Mouse (Mus musculus) MEL (cell line): Measurements from ENCODE around the gene Olfr308. TPM values are rescaled to one million over a fixed set of nuclear protein-coding genes. Genes with fewer than 3 reads are reported as not detected.
"Not testable (repeated sequence)": the region's sequence is repeated elsewhere in the genome, so short reads cannot be mapped to it uniquely, and the experiment has no call there.

Experiments used
- DNase-seq: peaks from one replicate; pipeline ENCODE4 v3.0.0; 2011; ENCODE audit warnings: low read depth, low spot score
- H3K27ac ChIP-seq: 2 replicates; pipeline ENCODE4 v1.5.1; 2012; ENCODE audit warnings: low read depth, mild to moderate bottlenecking, control low read depth, low read length, moderate library complexity; ENCODE audit not compliant: control insufficient read depth
- H3K27me3 ChIP-seq, 2 experiments: fragments of 150-350 bp in 1 of 2; sonication (generic) in 1 of 2; 2 replicates each; pipeline ENCODE4 v1.6.1; 2012; ENCODE audit warnings: low read length in 2 of 2, mild to moderate bottlenecking in 2 of 2, improper control_type of control experiment in 1 of 2, moderate library complexity in 1 of 2; ENCODE audit not compliant: insufficient read depth in 2 of 2, control insufficient read depth in 1 of 2
- H3K36me3 ChIP-seq, 2 experiments: 2 replicates each; pipeline ENCODE4 v1.6.1; 2012 to 2014; ENCODE audit warnings: low read length in 2 of 2, improper control_type of control experiment in 1 of 2, inconsistent platforms in 1 of 2, mild to moderate bottlenecking in 1 of 2; ENCODE audit not compliant: insufficient read depth in 2 of 2, control insufficient read depth in 1 of 2
- H3K4me1 ChIP-seq, 2 experiments: fragments of 150-350 bp in 1 of 2; sonication (generic) in 1 of 2; 2 replicates each; pipeline ENCODE4 v1.6.1; 2012; ENCODE audit warnings: low read length in 2 of 2, improper control_type of control experiment in 1 of 2, mild to moderate bottlenecking in 1 of 2; ENCODE audit not compliant: insufficient read depth in 2 of 2, control insufficient read depth in 1 of 2
- H3K4me3 ChIP-seq, 2 experiments: fragments of 150-350 bp in 1 of 2; sonication (generic) in 1 of 2; 2 replicates each; pipeline ENCODE4 v1.5.1; 2012; ENCODE audit warnings: low read depth in 2 of 2, low read length in 2 of 2, mild to moderate bottlenecking in 2 of 2, moderate library complexity in 2 of 2, control low read depth in 1 of 2, improper control_type of control experiment in 1 of 2; ENCODE audit not compliant: control insufficient read depth in 1 of 2, insufficient read depth in 1 of 2
- H3K79me2 ChIP-seq: 2 replicates; pipeline ENCODE4 v1.6.1; 2012; ENCODE audit warnings: mild to moderate bottlenecking, low read length, moderate library complexity; ENCODE audit not compliant: control insufficient read depth, poor library complexity, insufficient read depth
- H3K9ac ChIP-seq: 2 replicates; pipeline ENCODE4 v1.6.1; 2012; ENCODE audit warnings: low read depth, mild to moderate bottlenecking, control low read depth, low read length, moderate library complexity; ENCODE audit not compliant: control insufficient read depth, poor library complexity, severe bottlenecking
- H3K9me3 ChIP-seq: fragments of 150-350 bp; sonication (generic); replicated peaks from 2 replicates; pipeline ENCODE4 v1.6.1; 2012; ENCODE audit warnings: mild to moderate bottlenecking, low read length, improper control_type of control experiment, moderate library complexity; ENCODE audit not compliant: insufficient read depth
- BHLHE40 ChIP-seq: IDR thresholded peaks from 2 replicates; pipeline ENCODE4 v1.6.1; 2012; ENCODE audit warnings: low read depth, mild to moderate bottlenecking, inconsistent platforms, low read length, improper control_type of control experiment, borderline replicate concordance
- CHD1 ChIP-seq: IDR thresholded peaks from 2 replicates; pipeline ENCODE4 v1.6.1; 2012; ENCODE audit warnings: low read depth, mild to moderate bottlenecking, inconsistent platforms, low read length, improper control_type of control experiment
- CTCF ChIP-seq, 3 experiments: IDR thresholded peaks in 2 of 3; conservative IDR thresholded peaks in 1 of 3; 2 replicates each; pipeline ENCODE4 v1.5.1; 2011 to 2012; ENCODE audit warnings: low read length in 3 of 3, low read depth in 2 of 3, mild to moderate bottlenecking in 2 of 3, improper control_type of control experiment in 1 of 3, inconsistent platforms in 1 of 3, mixed read lengths in 1 of 3, moderate library complexity in 1 of 3; ENCODE audit not compliant: control insufficient read depth in 1 of 3, insufficient read depth in 1 of 3, poor library complexity in 1 of 3, severe bottlenecking in 1 of 3
- GABPA ChIP-seq: IDR thresholded peaks from 2 replicates; pipeline ENCODE4 v1.6.1; 2012; ENCODE audit warnings: low read depth, mild to moderate bottlenecking, inconsistent platforms, low read length, improper control_type of control experiment, moderate library complexity
- GATA1 ChIP-seq: IDR thresholded peaks from 2 replicates; pipeline ENCODE4 v1.6.1; 2011; ENCODE audit warnings: low read depth, low read length, improper control_type of control experiment
- KAT2A ChIP-seq: conservative IDR thresholded peaks from 2 replicates; pipeline ENCODE4 v1.6.1; 2012; ENCODE audit warnings: low read depth, low read length, improper control_type of control experiment, inconsistent platforms
- MAFK ChIP-seq: IDR thresholded peaks from 2 replicates; pipeline ENCODE4 v1.6.1; 2011; ENCODE audit warnings: low read depth, mild to moderate bottlenecking, low read length, improper control_type of control experiment, borderline replicate concordance
- MAX ChIP-seq: IDR thresholded peaks from 2 replicates; pipeline ENCODE4 v1.6.1; 2011; ENCODE audit warnings: low read length, improper control_type of control experiment
- MEF2A ChIP-seq: IDR thresholded peaks from 2 replicates; pipeline ENCODE4 v1.6.1; 2014; ENCODE audit warnings: low read depth, mild to moderate bottlenecking, inconsistent platforms, low read length, improper control_type of control experiment; ENCODE audit not compliant: poor library complexity, insufficient replicate concordance, severe bottlenecking; ENCODE audit errors: extremely low read depth
- MYC ChIP-seq: IDR thresholded peaks from 2 replicates; pipeline ENCODE4 v1.6.1; 2011; ENCODE audit warnings: low read depth, mild to moderate bottlenecking, low read length, improper control_type of control experiment, moderate library complexity
- NELFE ChIP-seq: IDR thresholded peaks from 2 replicates; pipeline ENCODE4 v1.6.1; 2011; ENCODE audit warnings: low read depth, low read length, improper control_type of control experiment
- POLR2AphosphoS2 ChIP-seq: IDR thresholded peaks from 2 replicates; pipeline ENCODE4 v1.6.1; 2011; ENCODE audit warnings: low read length, improper control_type of control experiment
- RAD21 ChIP-seq: IDR thresholded peaks from 2 replicates; pipeline ENCODE4 v1.6.1; 2011; ENCODE audit warnings: mild to moderate bottlenecking, low read depth, low read length, improper control_type of control experiment
- RCOR1 ChIP-seq: IDR thresholded peaks from 2 replicates; pipeline ENCODE4 v1.6.1; 2012; ENCODE audit warnings: low read depth, mild to moderate bottlenecking, inconsistent platforms, low read length, improper control_type of control experiment
- TCF12 ChIP-seq: IDR thresholded peaks from 2 replicates; pipeline ENCODE4 v1.6.1; 2014; ENCODE audit warnings: low read depth, mild to moderate bottlenecking, inconsistent platforms, low read length, improper control_type of control experiment, moderate library complexity
- UBTF ChIP-seq: IDR thresholded peaks from 2 replicates; pipeline ENCODE4 v1.6.1; 2012; ENCODE audit warnings: low read depth, mild to moderate bottlenecking, inconsistent platforms, low read length, improper control_type of control experiment, moderate library complexity, borderline replicate concordance; ENCODE audit not compliant: insufficient read depth
- USF2 ChIP-seq, 2 experiments: IDR thresholded peaks; 2 replicates each; pipeline ENCODE4 v1.6.1; 2011 to 2012; ENCODE audit warnings: improper control_type of control experiment in 2 of 2, low read length in 2 of 2, borderline replicate concordance in 1 of 2, inconsistent platforms in 1 of 2, low read depth in 1 of 2, mild to moderate bottlenecking in 1 of 2; ENCODE audit not compliant: insufficient read depth in 1 of 2
- ZC3H11A ChIP-seq: IDR thresholded peaks from 2 replicates; pipeline ENCODE4 v1.6.1; 2012; ENCODE audit warnings: low read depth, mild to moderate bottlenecking, inconsistent platforms, low read length, improper control_type of control experiment
- polyA plus RNA-seq, 2 experiments: library from polyadenylated mRNA; stranded (reverse) in 1 of 2; unstranded in 1 of 2; fragments of >175 nt in 1 of 2; fragments of >200 nt in 1 of 2; gene quantifications; 2 replicates each; pipeline versions ENCODE4 v1.2.1 to v1.2.4; 2012; ENCODE audit warnings: low replicate concordance in 2 of 2, low read depth in 1 of 2; ENCODE audit not compliant: insufficient read length in 2 of 2, insufficient read depth in 1 of 2, missing spikeins in 1 of 2
- total RNA-seq: library from RNA; depleted of rRNA; stranded (reverse); fragments of 300-350 nt; gene quantifications from 2 replicates; pipeline ENCODE4 v1.2.3, GENCODE M21; 2012; rRNA removed

Olfr308 gene
- total RNA-seq = not detected in 2 replicates
- not detected for polyA plus RNA-seq

- Histone ChIP-seq H3K4me3 (no peak within 1 kb of the TSS), H3K9ac (no peak within 1 kb of the TSS), H3K4me1 (no peaks in the 10 kb centered on the region), H3K9me3 (no peaks in the 10 kb centered on the region), H3K27me3 (no peaks in the 10 kb centered on the region), H3K36me3 (no peaks in the 10 kb centered on the region), H3K27ac (no peak within 1 kb of the TSS), H3K79me2 (no peaks in the 10 kb centered on the region)
- DNase-seq = no peak
- TF ChIP-seq POLR2AphosphoS2 (no peak), ZC3H11A (no peak), CTCF (IDR thresholded peaks at IDR 0.05 in 2 of 3, conservative IDR thresholded peaks at IDR 0.05 in 1 of 3; ENCODE audit: control insufficient read depth in 1 of 3, insufficient read depth in 1 of 3, low read depth in 2 of 3, low read length in 3 of 3, poor library complexity in 1 of 3, severe bottlenecking in 1 of 3) (no peak), MYC (no peak), CHD1 (no peak), BHLHE40 (no peak), GATA1 (no peak), MAX (no peak), NELFE (no peak), RAD21 (no peak), MAFK (no peak), RCOR1 (no peak), GABPA (no peak), UBTF (no peak), TCF12 (no peak)
Measured at GRCm38 (mm10) chr7:86325530-86325929, at the start of gene Olfr308. TSS of gene Olfr308 (minus strand) at chr7:86325630.

DNA sequence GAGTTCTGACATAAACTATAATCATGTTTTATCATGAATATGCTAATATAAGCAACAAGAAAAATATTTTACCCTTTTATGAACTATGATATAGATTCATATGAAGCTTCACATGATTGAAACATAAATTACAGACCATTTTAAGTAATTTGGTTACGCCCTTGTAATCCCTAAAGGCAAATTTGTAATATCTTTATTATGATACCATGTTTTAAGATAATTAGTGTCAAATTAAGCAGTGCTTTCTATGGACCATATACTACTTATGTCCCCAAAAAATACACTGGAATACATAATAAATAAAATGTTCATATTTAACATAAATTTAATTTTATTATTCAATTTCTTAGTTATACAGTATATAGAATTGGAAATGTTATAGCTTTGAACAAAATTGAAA is 41.4 kb upstream of the Olfr308 start, which contains the start of gene Olfr305:
TSS of gene Olfr305 (minus strand) at position 101 of the 400 bp plus-strand sequence.
- no peaks in the 10 kb centered on the region for H3K9me3 ChIP-seq
- TF ChIP-seq GABPA (no peak), MAFK (no peak), KAT2A (no peak), MYC (no peak), ZC3H11A (no peak), USF2 (IDR thresholded peaks at IDR 0.05; ENCODE audit: borderline replicate concordance in 1 of 2, insufficient read depth in 1 of 2, low read depth in 1 of 2, low read length in 2 of 2) (no peak), MEF2A (no peak)
- no peak for DNase-seq

GRCm38 (mm10) chr7:86346296-86346695 is 20.9 kb upstream of the Olfr308 start:
- not testable (repeated sequence) for H3K4me3 ChIP-seq, H3K79me2 ChIP-seq, H3K36me3 ChIP-seq, H3K9ac ChIP-seq, H3K27me3 ChIP-seq, H3K4me1 ChIP-seq, H3K27ac ChIP-seq, DNase-seq, H3K9me3 ChIP-seq

More for the DNA sequence above, 41.4 kb upstream of the Olfr308 start, which contains the start of gene Olfr305:
- Histone ChIP-seq H3K4me3 (no peak within 1 kb of the TSS), H3K27ac (no peak within 1 kb of the TSS), H3K27me3 (no peaks in the 10 kb centered on the region), H3K4me1 (no peaks in the 10 kb centered on the region), H3K36me3 (no peaks in the 10 kb centered on the region), H3K9ac (no peak within 1 kb of the TSS), H3K79me2 (no peaks in the 10 kb centered on the region)
